In the genomic region with DNA sequence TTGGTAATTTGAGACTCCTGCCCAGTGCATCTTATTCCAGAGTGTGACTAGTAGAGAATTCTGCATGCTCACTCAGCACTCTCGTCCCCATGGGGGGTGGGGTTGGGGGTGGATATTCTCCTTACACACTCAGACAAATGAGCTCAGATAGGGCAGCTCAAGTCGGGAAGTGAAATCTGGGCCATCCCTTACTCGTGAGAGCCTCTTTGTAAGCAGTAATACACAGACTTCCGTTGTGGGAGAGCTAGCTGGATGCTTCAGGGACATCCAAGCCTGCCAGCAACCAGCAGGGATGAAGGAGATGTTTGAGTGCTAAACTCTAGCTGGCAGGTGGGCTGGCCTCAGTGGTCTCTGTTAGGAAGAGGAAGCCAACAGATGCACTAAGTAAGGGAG, we compare ENCODE assay signal across 12 mouse cellular contexts.
DNase-seq lines count a peak whose midpoint lies in the region; ATAC-seq and TF ChIP-seq lines count a peak whose summit lies in the region.
"Had no signal": no experiment of that assay in that cellular context is flagged by ENCODE, and none has a peak within 500 bp of the region (broad histone marks: within the 10 kb centered on the region; RNA-seq: fewer than 3 reads in every experiment).

No protein-coding gene starts in this region.

- H3K4me1 ChIP-seq in lung, embryonic 14.5 days (ENCODE audit: insufficient read depth), result no peaks in the 10 kb centered on the region

- no peak overlapping the region for H3K4me3 ChIP-seq in lung, embryonic 14.5 days (ENCODE audit: low read depth, low read length)
- H3K4me3 ChIP-seq: heart, adult 2 months had no signal

- H3K27ac ChIP-seq in lung, embryonic 14.5 days (ENCODE audit: low read depth), result no peak overlapping the region
- H3K27ac ChIP-seq: heart, adult 2 months; kidney, postnatal 0 days had no signal

- ATAC-seq in cerebellum, adult (ENCODE audit: insufficient number of reproducible peaks, low FRiP score, low TSS enrichment), result no peak
- ATAC-seq in lung, embryonic 14.5 days (ENCODE audit: insufficient read depth), result no peak
- no peak for ATAC-seq in megakaryocyte-erythroid progenitor cell, adult 5-6 weeks (replicated peaks; ENCODE audit: low FRiP score, low TSS enrichment, poor library complexity, severe bottlenecking)

- H3K4me2 ChIP-seq in lung, embryonic 14.5 days, result no peak overlapping the region

- 16% methylated on average over 4 of the region's 4 CpGs for WGBS in lung, embryonic 14.5 days

- no peaks in the 10 kb centered on the region for H3K36me3 ChIP-seq in lung, embryonic 14.5 days (ENCODE audit: insufficient read depth)

- 0 out of 2 replicates have a peak, but pooled peaks cover 2% of the 10 kb centered on the region for H3K27me3 ChIP-seq in lung, embryonic 14.5 days (ENCODE audit: insufficient read depth, low read length)

- no peak overlapping the region for H3K9ac ChIP-seq in lung, embryonic 14.5 days

- TF ChIP-seq CTCF in lung, embryonic 14.5 days (IDR thresholded peaks at IDR 0.05; ENCODE audit: low read depth), result no peak

- peak; percentile 8 for DNase-seq in cerebellum, adult 11 months
- DNase-seq in lung, embryonic 14.5 days, result peak; percentile 4
- no peak for DNase-seq in lung, adult 18-20 months
- peak; percentile 36 to 65 for DNase-seq in layer of hippocampus, postnatal 14 days (ENCODE audit: low spot score in 2 of 2)
- DNase-seq in right cerebral cortex, postnatal 10 days (ENCODE audit: low spot score in 2 of 2), result peak; percentile 77 to 83
- no peak for DNase-seq in urinary bladder, postnatal 36 days (ENCODE audit: low spot score in 2 of 2)
- DNase-seq: heart, adult 2 months; heart, postnatal 36 days; lung, postnatal 14 days had no signal

- H3K9me3 ChIP-seq in lung, embryonic 14.5 days (ENCODE audit: low read depth, low read length), result no peaks in the 10 kb centered on the region

Comparison
In these comparisons a context has a peak if more than half of its experiments do, and no peak if none do; other contexts are left out.
1. DNase-seq: peak in cerebellum, adult 11 months (single experiment), lung, embryonic 14.5 days (single experiment), layer of hippocampus, postnatal 14 days (2 of 2) and right cerebral cortex, postnatal 10 days (2 of 2); none in lung, adult 18-20 months (0 of 2) and urinary bladder, postnatal 36 days (0 of 2).